Mouse (Mus musculus) spleen, postnatal 4 days (tissue): ENCODE data around the gene Get4.

Experiments used
- DNase-seq, 2 experiments: peaks; one replicate each; pipeline ENCODE4 v3.0.0; 2022; ENCODE audit warnings: low spot score in 2 of 2

Gene Get4

GRCm38 (mm10) chr5:139283460-139284180 is 31.5 kb downstream of the Get4 start:
- DNase-seq, result no peak

GRCm38 (mm10) chr5:139285383-139286067 is 33.4 kb downstream of the Get4 start:
- peak in 1 of 2 experiments; percentile 64 for DNase-seq

GRCm38 (mm10) chr5:139286142-139286941 is 34.2 kb downstream of the Get4 start:
- no peak for DNase-seq

- peak; percentile 45 to 63 for DNase-seq
These were observed 35.0 kb downstream of the Get4 start for GRCm38 (mm10) chr5:139287099-139287498.

GRCm38 (mm10) chr5:139287787-139288186 is 35.7 kb downstream of the Get4 start:
- DNase-seq, result no peak

GRCm38 (mm10) chr5:139288591-139288990 is 36.5 kb downstream of the Get4 start:
- DNase-seq, result no peak

- no peak for DNase-seq
These were observed 38.5 kb downstream of the Get4 start for GRCm38 (mm10) chr5:139290467-139291259.

GRCm38 (mm10) chr5:139291811-139292560 is 39.9 kb downstream of the Get4 start:
- no peak for DNase-seq

GRCm38 (mm10) chr5:139294089-139294488 is 42.0 kb downstream of the Get4 start:
- DNase-seq, result no peak

GRCm38 (mm10) chr5:139297092-139297491 is 45.0 kb downstream of the Get4 start:
- DNase-seq, result no peak

GRCm38 (mm10) chr5:139297745-139298144 is 45.6 kb downstream of the Get4 start:
- no peak for DNase-seq

GRCm38 (mm10) chr5:139302101-139302500 is 50.0 kb downstream of the Get4 start:
- DNase-seq, result no peak

GRCm38 (mm10) chr5:139303646-139304061 is 51.5 kb downstream of the Get4 start:
- no peak for DNase-seq

GRCm38 (mm10) chr5:139309946-139310345 is 57.8 kb downstream of the Get4 start:
- no peak for DNase-seq

- no peak for DNase-seq
These were observed 58.4 kb downstream of the Get4 start for GRCm38 (mm10) chr5:139310477-139310876.

GRCm38 (mm10) chr5:139311822-139312221 is 59.7 kb downstream of the Get4 start:
- DNase-seq, result no peak

- no peak for DNase-seq
These were observed 61.4 kb downstream of the Get4 start for GRCm38 (mm10) chr5:139313536-139313935.

- no peak for DNase-seq
These were observed 63.0 kb downstream of the Get4 start for GRCm38 (mm10) chr5:139314941-139315642.

- no peak for DNase-seq
These were observed 65.0 kb downstream of the Get4 start for GRCm38 (mm10) chr5:139316982-139317675.
